Mouse (Mus musculus) hindbrain, postnatal 0 days (tissue): ENCODE data around the gene Prkcg. TPM values are rescaled to one million over a fixed set of nuclear protein-coding genes. Genes with fewer than 3 reads are reported as not detected.

Experiments used
- ATAC-seq: fragments of 200-750 bp; cut with Nextera tagmentation; 2 replicates; pipeline ENCODE4 v1.8.0; 2017; ENCODE audit warnings: mild to moderate bottlenecking, moderate TSS enrichment, moderate library complexity
- DNase-seq: peaks from one replicate; pipeline ENCODE4 v3.0.0-alpha.2; 2015; ENCODE audit warnings: low spot score
- H3K27ac ChIP-seq: fragments of 300-500 bp; sonication (generic); 2 replicates; pipeline ENCODE4 v1.5.1; 2014; ENCODE audit warnings: mild to moderate bottlenecking
- H3K27me3 ChIP-seq: fragments of 300-500 bp; sonication (generic); 2 replicates; pipeline ENCODE4 v1.6.1; 2014; ENCODE audit warnings: low read length, mixed read lengths; ENCODE audit not compliant: insufficient read depth
- H3K36me3 ChIP-seq: fragments of 300-500 bp; sonication (generic); 2 replicates; pipeline ENCODE4 v1.6.1; 2014; ENCODE audit warnings: low read length, mixed read lengths; ENCODE audit not compliant: insufficient read depth
- H3K4me1 ChIP-seq: fragments of 300-500 bp; sonication (generic); 2 replicates; pipeline ENCODE4 v1.6.1; 2014; ENCODE audit warnings: antibody characterized with exemption, low read length, mixed read lengths; ENCODE audit not compliant: insufficient read depth
- H3K4me2 ChIP-seq: fragments of 300-500 bp; sonication (generic); 2 replicates; pipeline ENCODE4 v1.6.1; 2014; ENCODE audit warnings: low read depth, mild to moderate bottlenecking, low read length, moderate library complexity, mixed read lengths
- H3K4me3 ChIP-seq: fragments of 300-500 bp; sonication (generic); 2 replicates; pipeline ENCODE4 v1.5.1; 2014; ENCODE audit warnings: low read length
- H3K9ac ChIP-seq: fragments of 300-500 bp; sonication (generic); replicated peaks from 2 replicates; pipeline ENCODE4 v1.6.1; 2014; ENCODE audit warnings: mild to moderate bottlenecking, low read length, moderate library complexity, mixed read lengths
- H3K9me3 ChIP-seq: fragments of 300-500 bp; sonication (generic); 2 replicates; pipeline ENCODE4 v1.6.1; 2016; ENCODE audit warnings: low read length, mixed read lengths
- CTCF ChIP-seq: IDR thresholded peaks from 2 replicates; pipeline ENCODE4 v1.5.1; 2016; ENCODE audit warnings: antibody characterized with exemption, control low read depth, low read depth
- WGBS: fragments of 180-500 bp; shearing (Covaris S2); extraction: QIAGEN DNeasy Blood & Tissue Kit; methylation state at CpG from one replicate; pipeline ENCODE4 v1.1.7; 2014; 5-methylcytosine and 5-hydroxymethylcytosine counted together
- polyA plus RNA-seq: library from polyadenylated mRNA; unstranded; fragments of >200 nt; fragmentation: Nextera tagmentation; extraction: Ambion mirVana; gene quantifications from 2 replicates; pipeline ENCODE4 v1.2.1, GENCODE M21; 2015
- total RNA-seq: library from RNA; depleted of rRNA; stranded (reverse); fragments of >200 nt; gene quantifications from 2 replicates; pipeline ENCODE4 v1.2.3, GENCODE M21; 2014; rRNA removed

Gene Prkcg
- total and polyA plus RNA-seq, 2 experiments from 2014 or later = 4.2 to 8.0 TPM

GRCm38 (mm10) chr7:3376831-3377230 is 87.9 kb downstream of the Prkcg start:
- DNase-seq = peak; percentile 37
- no peak overlapping the region for H3K27ac ChIP-seq

More at GRCm38 (mm10) chr7:3376831-3377230, 87.9 kb downstream of the Prkcg start:
- H3K36me3 ChIP-seq = no peaks in the 10 kb centered on the region
- no peaks in the 10 kb centered on the region for H3K27me3 ChIP-seq
- H3K4me3 ChIP-seq = no peak overlapping the region
- no peaks in the 10 kb centered on the region for H3K9me3 ChIP-seq
- 0 out of 2 replicates have a peak, but pooled peaks have one; percentile 38 for ATAC-seq
- TF ChIP-seq CTCF = peak; percentile 64
- WGBS = 64% methylated on average over 4 of the region's 4 CpGs
- H3K9ac ChIP-seq = no peak overlapping the region
- H3K4me1 ChIP-seq = no peaks in the 10 kb centered on the region
- H3K4me2 ChIP-seq = no peak overlapping the region

Other genes starting within 250 kb of the Prkcg start
- gene AU018091, start 120.0 kb upstream of the Prkcg start, total RNA-seq = not detected in 2 replicates
- gene AU018091, start 120.0 kb upstream of the Prkcg start, polyA plus RNA-seq = not detected in 2 replicates
- gene Nlrp12, start 39.4 kb upstream of the Prkcg start, total RNA-seq = 0.10 TPM in 1 of 2 replicates, not detected in the other
- gene Nlrp12, start 39.4 kb upstream of the Prkcg start, polyA plus RNA-seq = 0.03 and 0.05 TPM in 2 replicates
- 22.6 and 42.7 TPM in 2 replicates for gene Myadm, start 99 bp upstream of the Prkcg start, total RNA-seq
- gene Myadm, start 99 bp upstream of the Prkcg start, polyA plus RNA-seq = 25.9 and 29.1 TPM in 2 replicates
- 115 and 116 TPM in 2 replicates for gene Cacng7, start 43.8 kb downstream of the Prkcg start, total RNA-seq
- gene Cacng7, start 43.8 kb downstream of the Prkcg start, polyA plus RNA-seq = 4.0 and 4.6 TPM in 2 replicates
- 36.5 and 49.0 TPM in 2 replicates for gene Cacng8, start 101.5 kb downstream of the Prkcg start, total RNA-seq
- gene Cacng8, start 101.5 kb downstream of the Prkcg start, polyA plus RNA-seq = 15.0 and 16.1 TPM in 2 replicates
- not detected in 2 replicates for gene Cacng6, start 135.0 kb downstream of the Prkcg start, total RNA-seq
- gene Cacng6, start 135.0 kb downstream of the Prkcg start, polyA plus RNA-seq = 0.26 and 0.28 TPM in 2 replicates
- not detected in 2 replicates for gene Tarm1, start 213.4 kb downstream of the Prkcg start, total RNA-seq
- gene Tarm1, start 213.4 kb downstream of the Prkcg start, polyA plus RNA-seq = 0.10 TPM in 1 of 2 replicates, not detected in the other